Mouse (Mus musculus) kidney, adult 18-20 months (tissue): ENCODE data around the gene Dnaaf3.
A peak's percentile ranks its signal among the peaks of the same experiment; 100 is the strongest.
"Not testable (repeated sequence)": the region's sequence is repeated elsewhere in the genome, so short reads cannot be mapped to it uniquely, and the experiment has no call there.

Source experiments
- DNase-seq: peaks from one replicate; pipeline ENCODE4 v3.0.0; 2021

The Dnaaf3 gene

GRCm38 (mm10) chr7:4532005-4532729, at the start of gene Dnaaf3:
Gene Dnaaf3, minus strand, starts transcription at chr7:4532453.
- peak; percentile 72 for DNase-seq

- DNase-seq: not testable (repeated sequence)
These were observed 49.2 kb upstream of the Dnaaf3 start for GRCm38 (mm10) chr7:4581481-4581880.

GRCm38 (mm10) chr7:4572361-4572760, 40.1 kb upstream of the Dnaaf3 start:
- not testable (repeated sequence) for DNase-seq

GRCm38 (mm10) chr7:4562660-4563059, 30.4 kb upstream of the Dnaaf3 start:
- DNase-seq: no peak

GRCm38 (mm10) chr7:4557167-4557560, 24.9 kb upstream of the Dnaaf3 start:
- no peak for DNase-seq

- DNase-seq: peak; percentile 65
These were observed 24.3 kb upstream of the Dnaaf3 start for GRCm38 (mm10) chr7:4556256-4557166.

GRCm38 (mm10) chr7:4547221-4547641, 15.0 kb upstream of the Dnaaf3 start, which contains the start of gene Syt5:
Gene Syt5, minus strand, starts transcription at chr7:4547541.
- no peak for DNase-seq

- peak; percentile 33 for DNase-seq
These were observed 14.4 kb upstream of the Dnaaf3 start for GRCm38 (mm10) chr7:4546591-4547131.

- no peak for DNase-seq
These were observed 13.8 kb upstream of the Dnaaf3 start for GRCm38 (mm10) chr7:4546050-4546449.

GRCm38 (mm10) chr7:4542013-4542412, 9.8 kb upstream of the Dnaaf3 start:
- DNase-seq: no peak

GRCm38 (mm10) chr7:4541344-4541743, 9.1 kb upstream of the Dnaaf3 start:
- no peak for DNase-seq

- no peak for DNase-seq
These were observed 6.8 kb upstream of the Dnaaf3 start for GRCm38 (mm10) chr7:4539019-4539418.

- no peak for DNase-seq
These were observed 4.9 kb upstream of the Dnaaf3 start for GRCm38 (mm10) chr7:4537181-4537580.

- DNase-seq: no peak
These were observed 4.1 kb upstream of the Dnaaf3 start for GRCm38 (mm10) chr7:4536369-4536768.

- DNase-seq: not testable (repeated sequence)
These were observed 2.1 kb downstream of the Dnaaf3 start for GRCm38 (mm10) chr7:4530166-4530565.

- DNase-seq: no peak
These were observed 5.0 kb downstream of the Dnaaf3 start for GRCm38 (mm10) chr7:4527302-4527689.

GRCm38 (mm10) chr7:4526341-4527301, 5.6 kb downstream of the Dnaaf3 start:
- DNase-seq: peak; percentile 57

- peak; percentile 34 for DNase-seq
These were observed 7.9 kb downstream of the Dnaaf3 start, which contains the start of gene Tnni3 for GRCm38 (mm10) chr7:4524212-4524922. Gene Tnni3, minus strand, starts transcription at chr7:4524229.

GRCm38 (mm10) chr7:4523205-4524130, 8.8 kb downstream of the Dnaaf3 start:
- no peak for DNase-seq

- DNase-seq: no peak
These were observed 10.0 kb downstream of the Dnaaf3 start for GRCm38 (mm10) chr7:4522292-4522691.
